Mouse (Mus musculus): Measurements from ENCODE around the gene Man1a. TPM values are rescaled to one million over a fixed set of nuclear protein-coding genes. Genes with fewer than 3 reads are reported as not detected.

Man1a gene
- polyA plus RNA-seq, 1 experiment = 4.2 TPM

- TF ChIP-seq USF1 (IDR thresholded peaks at IDR 0.05; ENCODE audit: low read depth) (no peak), MAX (IDR thresholded peaks at IDR 0.05) (no peak), MYOG (IDR thresholded peaks at IDR 0.05; ENCODE audit: control insufficient read depth, extremely low read depth, insufficient read length) (no peak), CTCF (IDR thresholded peaks at IDR 0.05; ENCODE audit: control insufficient read depth, insufficient read depth, insufficient read length) (no peak), CEBPB (IDR thresholded peaks at IDR 0.05; ENCODE audit: low read depth) (no peak), MYOD1 (IDR thresholded peaks at IDR 0.05; ENCODE audit: control insufficient read depth, insufficient read length, low read depth) (no peak), FOSL1 (IDR thresholded peaks at IDR 0.05; ENCODE audit: insufficient read depth, low read length, poor library complexity, severe bottlenecking) (no peak)
- no peaks in the 10 kb centered on the region for H3K36me3 ChIP-seq (ENCODE audit: control insufficient read depth, insufficient read depth)
- H3K79me3 ChIP-seq (ENCODE audit: low read depth) = no peaks in the 10 kb centered on the region
These were observed 27.3 kb upstream of the Man1a start for GRCm38 (mm10) chr10:54103671-54104070.

GRCm38 (mm10) chr10:54092081-54092480 lies 15.7 kb upstream of the Man1a start:
- no peak overlapping the region for H3ac ChIP-seq (ENCODE audit: control insufficient read depth, insufficient read length, low read depth)
- no peaks in the 10 kb centered on the region for H3K36me3 ChIP-seq (ENCODE audit: control insufficient read depth, insufficient read depth)
- H3K4me3 ChIP-seq (ENCODE audit: insufficient read depth, poor library complexity, severe bottlenecking) = no peak overlapping the region
- no peaks in the 10 kb centered on the region for H3K79me3 ChIP-seq (ENCODE audit: low read depth)
- H3K27me3 ChIP-seq (ENCODE audit: control insufficient read depth, insufficient read depth, insufficient read length) = no peaks in the 10 kb centered on the region
- TF ChIP-seq USF1 (IDR thresholded peaks at IDR 0.05; ENCODE audit: low read depth) = no peak
- no peak for TF ChIP-seq MYOG (IDR thresholded peaks at IDR 0.05; ENCODE audit: control insufficient read depth, extremely low read depth, insufficient read length)
- TF ChIP-seq CEBPB (IDR thresholded peaks at IDR 0.05; ENCODE audit: low read depth) = no peak
- no peak for TF ChIP-seq CTCF (IDR thresholded peaks at IDR 0.05; ENCODE audit: control insufficient read depth, insufficient read depth, insufficient read length)
- no peak for TF ChIP-seq MYOD1 (IDR thresholded peaks at IDR 0.05; ENCODE audit: control insufficient read depth, insufficient read length, low read depth)
- TF ChIP-seq FOSL1 (IDR thresholded peaks at IDR 0.05; ENCODE audit: insufficient read depth, low read length, poor library complexity, severe bottlenecking) = no peak
- no peak for TF ChIP-seq MAX (IDR thresholded peaks at IDR 0.05)
- H3K79me2 ChIP-seq (ENCODE audit: control insufficient read depth, insufficient read depth) = no peaks in the 10 kb centered on the region

More at GRCm38 (mm10) chr10:54103671-54104070, 27.3 kb upstream of the Man1a start:
- Histone ChIP-seq H3K4me3 (ENCODE audit: insufficient read depth, poor library complexity, severe bottlenecking) (no peak overlapping the region), H3K27me3 (ENCODE audit: control insufficient read depth, insufficient read depth, insufficient read length) (no peaks in the 10 kb centered on the region), H3K79me2 (ENCODE audit: control insufficient read depth, insufficient read depth) (no peaks in the 10 kb centered on the region), H3ac (ENCODE audit: control insufficient read depth, insufficient read length, low read depth) (no peak overlapping the region)

GRCm38 (mm10) chr10:54089923-54090322 lies 13.5 kb upstream of the Man1a start:
- H3K79me2 ChIP-seq (ENCODE audit: control insufficient read depth, insufficient read depth) = no peaks in the 10 kb centered on the region
- H3K79me3 ChIP-seq (ENCODE audit: low read depth) = no peaks in the 10 kb centered on the region
- no peak overlapping the region for H3K4me3 ChIP-seq (ENCODE audit: insufficient read depth, poor library complexity, severe bottlenecking)
- no peak for TF ChIP-seq CEBPB (IDR thresholded peaks at IDR 0.05; ENCODE audit: low read depth)
- no peak for TF ChIP-seq FOSL1 (IDR thresholded peaks at IDR 0.05; ENCODE audit: insufficient read depth, low read length, poor library complexity, severe bottlenecking)
- no peak for TF ChIP-seq MYOD1 (IDR thresholded peaks at IDR 0.05; ENCODE audit: control insufficient read depth, insufficient read length, low read depth)
- no peak for TF ChIP-seq USF1 (IDR thresholded peaks at IDR 0.05; ENCODE audit: low read depth)
- no peak for TF ChIP-seq MYOG (IDR thresholded peaks at IDR 0.05; ENCODE audit: control insufficient read depth, extremely low read depth, insufficient read length)
- TF ChIP-seq MAX (IDR thresholded peaks at IDR 0.05) = no peak
- no peak for TF ChIP-seq CTCF (IDR thresholded peaks at IDR 0.05; ENCODE audit: control insufficient read depth, insufficient read depth, insufficient read length)
- no peaks in the 10 kb centered on the region for H3K27me3 ChIP-seq (ENCODE audit: control insufficient read depth, insufficient read depth, insufficient read length)
- H3K36me3 ChIP-seq (ENCODE audit: control insufficient read depth, insufficient read depth) = no peaks in the 10 kb centered on the region
- H3ac ChIP-seq (ENCODE audit: control insufficient read depth, insufficient read length, low read depth) = no peak overlapping the region

- no peaks in the 10 kb centered on the region for H3K79me3 ChIP-seq (ENCODE audit: low read depth)
- no peaks in the 10 kb centered on the region for H3K27me3 ChIP-seq (ENCODE audit: control insufficient read depth, insufficient read depth, insufficient read length)
- H3K4me3 ChIP-seq (ENCODE audit: insufficient read depth, poor library complexity, severe bottlenecking) = no peak overlapping the region
- no peaks in the 10 kb centered on the region for H3K79me2 ChIP-seq (ENCODE audit: control insufficient read depth, insufficient read depth)
- no peak overlapping the region for H3ac ChIP-seq (ENCODE audit: control insufficient read depth, insufficient read length, low read depth)
- TF ChIP-seq MYOD1 (IDR thresholded peaks at IDR 0.05; ENCODE audit: control insufficient read depth, insufficient read length, low read depth) (no peak), FOSL1 (IDR thresholded peaks at IDR 0.05; ENCODE audit: insufficient read depth, low read length, poor library complexity, severe bottlenecking) (peak; percentile 39), MAX (IDR thresholded peaks at IDR 0.05) (peak; percentile 41), CTCF (IDR thresholded peaks at IDR 0.05; ENCODE audit: control insufficient read depth, insufficient read depth, insufficient read length) (no peak), USF1 (IDR thresholded peaks at IDR 0.05; ENCODE audit: low read depth) (peak; percentile 33), CEBPB (IDR thresholded peaks at IDR 0.05; ENCODE audit: low read depth) (no peak), MYOG (IDR thresholded peaks at IDR 0.05; ENCODE audit: control insufficient read depth, extremely low read depth, insufficient read length) (no peak)
- H3K36me3 ChIP-seq (ENCODE audit: control insufficient read depth, insufficient read depth) = no peaks in the 10 kb centered on the region
These were observed 10.9 kb upstream of the Man1a start for GRCm38 (mm10) chr10:54087346-54087745.

- Histone ChIP-seq H3K79me2 (ENCODE audit: control insufficient read depth, insufficient read depth) (no peaks in the 10 kb centered on the region), H3K4me3 (ENCODE audit: insufficient read depth, poor library complexity, severe bottlenecking) (no peak overlapping the region), H3K36me3 (ENCODE audit: control insufficient read depth, insufficient read depth) (no peaks in the 10 kb centered on the region), H3ac (ENCODE audit: control insufficient read depth, insufficient read length, low read depth) (no peak overlapping the region), H3K27me3 (ENCODE audit: control insufficient read depth, insufficient read depth, insufficient read length) (no peaks in the 10 kb centered on the region), H3K79me3 (ENCODE audit: low read depth) (no peaks in the 10 kb centered on the region)
- TF ChIP-seq FOSL1 (IDR thresholded peaks at IDR 0.05; ENCODE audit: insufficient read depth, low read length, poor library complexity, severe bottlenecking) (no peak), CTCF (IDR thresholded peaks at IDR 0.05; ENCODE audit: control insufficient read depth, insufficient read depth, insufficient read length) (no peak), USF1 (IDR thresholded peaks at IDR 0.05; ENCODE audit: low read depth) (no peak), CEBPB (IDR thresholded peaks at IDR 0.05; ENCODE audit: low read depth) (no peak), MYOD1 (IDR thresholded peaks at IDR 0.05; ENCODE audit: control insufficient read depth, insufficient read length, low read depth) (no peak), MYOG (IDR thresholded peaks at IDR 0.05; ENCODE audit: control insufficient read depth, extremely low read depth, insufficient read length) (no peak), MAX (IDR thresholded peaks at IDR 0.05) (no peak)
These were observed 8.7 kb upstream of the Man1a start for GRCm38 (mm10) chr10:54085073-54085472.

GRCm38 (mm10) chr10:54077005-54077404 lies 596 bp upstream of the Man1a start:
- H3K4me3 ChIP-seq (ENCODE audit: insufficient read depth, poor library complexity, severe bottlenecking) = no peak overlapping the region
- H3K27me3 ChIP-seq (ENCODE audit: control insufficient read depth, insufficient read depth, insufficient read length) = no peaks in the 10 kb centered on the region
- TF ChIP-seq FOSL1 (IDR thresholded peaks at IDR 0.05; ENCODE audit: insufficient read depth, low read length, poor library complexity, severe bottlenecking) = no peak
- no peak for TF ChIP-seq CTCF (IDR thresholded peaks at IDR 0.05; ENCODE audit: control insufficient read depth, insufficient read depth, insufficient read length)

More at GRCm38 (mm10) chr10:54077005-54077404, 596 bp upstream of the Man1a start:
- Histone ChIP-seq H3K36me3 (ENCODE audit: control insufficient read depth, insufficient read depth) (no peaks in the 10 kb centered on the region), H3ac (ENCODE audit: control insufficient read depth, insufficient read length, low read depth) (no peak overlapping the region), H3K79me2 (ENCODE audit: control insufficient read depth, insufficient read depth) (peaks cover 25% of the 10 kb centered on the region), H3K79me3 (ENCODE audit: low read depth) (no peaks in the 10 kb centered on the region)
